Comparison of ENCODE assay signal across 21 mouse cellular contexts in the genomic region with DNA sequence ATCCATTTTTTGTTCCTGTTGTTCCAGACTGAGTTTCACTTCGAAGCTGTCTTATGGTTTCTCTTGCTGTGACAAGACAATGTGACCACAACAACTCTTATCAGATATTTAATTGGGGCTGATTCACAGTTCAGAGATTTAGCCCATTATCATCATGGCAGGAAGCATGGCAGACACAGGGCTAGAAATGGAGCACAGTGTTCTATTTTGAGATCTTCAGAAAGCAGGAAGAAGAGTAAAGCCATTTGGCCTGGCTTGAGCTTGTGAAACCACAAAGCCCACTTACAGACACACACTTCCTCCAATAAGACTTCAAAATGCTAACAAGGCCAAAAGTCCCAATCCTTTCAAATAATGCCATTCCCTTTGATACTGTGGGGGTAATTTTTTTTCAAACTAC.
DNase-seq lines count a peak whose midpoint lies in the region; ATAC-seq lines count a peak whose summit lies in the region.
"Had no signal": no experiment of that assay in that cellular context is flagged by ENCODE, and none has a peak within 500 bp of the region (broad histone marks: within the 10 kb centered on the region; RNA-seq: fewer than 3 reads in every experiment).

No protein-coding gene starts in this region.

- ATAC-seq in common myeloid progenitor, adult 5-6 weeks (replicated peaks; ENCODE audit: low read depth, poor library complexity, severe bottlenecking) = peak; percentile 89
- peak; percentile 67 for ATAC-seq in megakaryocyte, adult 5-6 weeks (ENCODE audit: poor library complexity, severe bottlenecking)
- ATAC-seq: forebrain, embryonic 15.5 days; hindbrain, embryonic 16.5 days; intestine, embryonic 15.5 days had no signal

- intact Hi-C loops in heart, postnatal 36 days (cut with DNase I) = no loop called here
- intact Hi-C loops in left cerebral cortex, postnatal 10 days (cut with DNase I) = no loop called here

- peak; percentile 82 for DNase-seq in 416B (ENCODE audit: low read depth)
- DNase-seq in MEL-GATA-1-ER (ENCODE audit: extremely low read depth, low read depth) = peak; percentile 4
- DNase-seq in heart, postnatal 36 days = no peak
- no peak for DNase-seq in right cerebral cortex, postnatal 14 days
- DNase-seq in layer of hippocampus, postnatal 14 days (ENCODE audit: low spot score in 2 of 2) = no peak
- no peak for DNase-seq in left cerebral cortex, postnatal 10 days (ENCODE audit: extremely low spot score in 1 of 2, low spot score in 2 of 2)
- DNase-seq: adrenal gland, adult 8-10 months; adrenal gland, postnatal 25 days; B cell, adult 2 months; cerebellum, adult 18-20 months; cerebellum, adult 9-10 months; cerebellum, postnatal 14 days; embryo, embryonic 11 days; gastrocnemius, postnatal 25 days; heart, adult 2 months; heart, postnatal 14 days had no signal

Comparison
In these comparisons a context has a peak if more than half of its experiments do, and no peak if none do; other contexts are left out.
1. DNase-seq: peak in 416B (single experiment) and MEL-GATA-1-ER (single experiment); none in heart, postnatal 36 days (0 of 2), right cerebral cortex, postnatal 14 days (single experiment), layer of hippocampus, postnatal 14 days (0 of 2) and left cerebral cortex, postnatal 10 days (0 of 2).